Mouse (Mus musculus): Measurements from ENCODE around the gene Top1. TPM values are rescaled to one million over a fixed set of nuclear protein-coding genes. Genes with fewer than 3 reads are reported as not detected.

Gene Top1
- polyA plus RNA-seq, 1 experiment from 2014 or later: 140 TPM

DNA sequence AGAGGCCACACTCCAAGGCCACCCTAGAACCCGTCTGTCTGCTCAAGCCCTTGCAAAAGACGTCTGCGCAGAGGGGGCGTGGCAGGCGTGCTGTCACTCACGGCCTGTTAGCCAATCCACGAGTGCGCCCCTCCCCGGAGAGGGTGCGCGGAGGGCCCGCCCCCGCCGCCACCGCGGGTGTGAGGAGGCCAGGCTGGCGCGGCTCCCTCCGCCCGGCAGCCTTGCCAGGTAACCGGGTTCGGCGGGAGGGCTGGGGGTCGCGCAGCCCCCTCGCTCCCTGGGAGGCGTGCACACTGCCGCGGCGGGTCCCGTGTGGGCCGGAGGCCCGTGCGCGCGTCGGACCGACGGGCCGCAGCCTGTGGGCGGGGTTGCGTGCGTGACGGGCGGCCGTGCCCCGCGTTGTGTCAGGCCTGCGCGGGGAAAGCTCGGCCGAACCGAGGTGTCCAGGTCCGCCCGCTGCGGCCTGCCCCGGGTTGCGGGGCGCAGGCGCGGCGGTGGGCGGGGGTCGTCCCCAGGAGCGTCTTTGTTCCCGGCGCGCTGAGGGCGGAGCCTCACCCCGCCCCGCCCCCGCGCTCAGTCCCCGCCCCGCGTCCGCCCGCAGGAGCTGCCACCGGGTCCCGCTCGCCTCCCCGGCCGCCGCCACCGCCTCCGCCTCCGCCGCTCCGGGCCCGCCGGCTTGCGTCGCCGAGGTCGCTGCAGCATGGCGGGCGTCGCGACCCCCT lies 85.6 kb downstream of the Top1 start, which contains the start of gene Plcg1:
Gene Plcg1, plus strand, starts transcription at position 184 of the 722 bp plus-strand sequence.
- Histone ChIP-seq H3K27ac (ENCODE audit: low read depth, low read length) (peak within 1 kb of the TSS; percentile 95), H3K9ac (ENCODE audit: low read length) (peak within 1 kb of the TSS; percentile 99)
- whole genome bisulfite sequencing: under 1% methylated on average over 84 of the region's 99 CpGs

DNA sequence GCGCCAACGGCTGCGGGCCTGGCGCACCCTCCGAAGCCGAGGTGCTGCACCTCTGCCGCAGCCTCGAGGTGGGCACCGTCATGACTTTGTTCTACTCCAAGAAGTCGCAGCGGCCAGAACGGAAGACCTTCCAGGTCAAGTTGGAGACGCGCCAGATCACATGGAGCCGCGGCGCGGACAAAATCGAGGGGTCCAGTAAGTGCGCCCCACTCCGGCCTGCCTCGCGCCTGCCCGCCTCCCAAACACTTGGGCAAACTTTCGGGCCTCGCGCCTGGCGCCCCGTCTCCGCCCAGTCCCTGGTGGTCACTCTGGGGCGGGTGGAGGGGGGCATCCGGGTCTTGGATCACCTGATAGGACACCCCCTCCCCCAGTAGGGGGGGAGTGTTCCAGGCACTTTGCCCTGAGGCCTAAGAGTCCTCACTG lies 86.2 kb downstream of the Top1 start:
- H3K9me3 ChIP-seq (ENCODE audit: control insufficient read depth, low read length): no peaks in the 10 kb centered on the region
- peak overlapping the region; percentile 99 for H3K9ac ChIP-seq (ENCODE audit: low read length)
- 0% methylated on average over 32 of the region's 32 CpGs for WGBS
- DNase-seq (ENCODE audit: low spot score) (peak; percentile 81), ATAC-seq (replicated peaks; ENCODE audit: low FRiP score) (peak; percentile 29)
- peaks cover 9% of the 10 kb centered on the region for H3K4me1 ChIP-seq (replicated peaks; ENCODE audit: control insufficient read depth, insufficient read depth, low read length)
- peak overlapping the region; percentile 95; the same call in 1 of the 2 replicates for H3K27ac ChIP-seq (ENCODE audit: low read depth, low read length)
- peak overlapping the region; percentile 93 for H3K4me2 ChIP-seq (ENCODE audit: low read depth, low read length, severe bottlenecking)
- H3K27me3 ChIP-seq (ENCODE audit: control insufficient read depth, insufficient read depth, low read length): no peaks in the 10 kb centered on the region
- H3K4me3 ChIP-seq (ENCODE audit: low read depth, low read length): peak overlapping the region; percentile 88
- H3K36me3 ChIP-seq (ENCODE audit: control insufficient read depth, insufficient read depth, low read length): no peaks in the 10 kb centered on the region; the same call in 1 of the 2 replicates

More for the DNA sequence above, 85.6 kb downstream of the Top1 start, which contains the start of gene Plcg1:
- DNase-seq (ENCODE audit: low spot score): peak; percentile 98
- peak; percentile 95 for ATAC-seq (replicated peaks; ENCODE audit: low FRiP score)
- H3K27me3 ChIP-seq (ENCODE audit: control insufficient read depth, insufficient read depth, low read length): no peaks in the 10 kb centered on the region
- H3K4me2 ChIP-seq (ENCODE audit: low read depth, low read length, severe bottlenecking): peak within 1 kb of the TSS; percentile 93
- H3K4me1 ChIP-seq (replicated peaks; ENCODE audit: control insufficient read depth, insufficient read depth, low read length): peaks cover 9% of the 10 kb centered on the region
- no peaks in the 10 kb centered on the region for H3K36me3 ChIP-seq (ENCODE audit: control insufficient read depth, insufficient read depth, low read length)
- H3K9me3 ChIP-seq (ENCODE audit: control insufficient read depth, low read length): no peaks in the 10 kb centered on the region
- H3K4me3 ChIP-seq (ENCODE audit: low read depth, low read length): peak within 1 kb of the TSS; percentile 88

DNA sequence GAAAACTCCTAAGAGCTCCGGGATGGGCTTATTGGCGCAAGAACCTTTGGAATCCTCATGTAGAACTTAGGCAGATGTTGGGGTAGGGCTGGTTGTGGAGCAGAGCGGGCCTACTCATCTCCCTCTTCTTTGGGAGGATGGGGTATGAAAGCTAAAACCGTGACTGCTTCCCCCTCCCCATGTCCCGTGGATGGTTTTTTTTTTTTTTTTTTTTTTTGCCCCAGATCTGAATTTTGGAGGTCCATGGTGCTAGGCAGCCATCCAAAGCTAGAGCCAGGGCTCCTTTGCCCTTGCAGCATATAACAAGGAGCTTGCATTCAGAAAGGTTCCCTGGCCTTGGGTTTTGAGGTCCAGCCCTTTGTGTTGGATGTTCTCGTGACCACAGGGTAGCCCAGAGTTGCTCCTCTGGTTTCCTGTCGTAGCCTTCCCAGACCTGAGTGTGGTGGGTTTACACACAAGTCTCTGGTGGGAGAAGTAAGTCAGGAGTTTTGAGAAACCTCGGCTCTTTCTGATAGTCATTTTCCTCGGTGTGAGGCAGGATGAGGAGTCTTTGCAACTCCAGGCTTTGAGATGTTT lies 86.8 kb downstream of the Top1 start:
- no peaks in the 10 kb centered on the region for H3K9me3 ChIP-seq (ENCODE audit: control insufficient read depth, low read length)
- H3K36me3 ChIP-seq (ENCODE audit: control insufficient read depth, insufficient read depth, low read length): no peaks in the 10 kb centered on the region; the same call in 1 of the 2 replicates
- H3K27me3 ChIP-seq (ENCODE audit: control insufficient read depth, insufficient read depth, low read length): no peaks in the 10 kb centered on the region
- peak overlapping the region; percentile 88 for H3K4me3 ChIP-seq (ENCODE audit: low read depth, low read length)
- H3K27ac ChIP-seq (ENCODE audit: low read depth, low read length): no peak overlapping the region
- WGBS: 55% methylated on average over 9 of the region's 9 CpGs
- DNase-seq (ENCODE audit: low spot score): peak; percentile 49
- no peak for ATAC-seq (replicated peaks; ENCODE audit: low FRiP score)
- peak overlapping the region; percentile 99 for H3K9ac ChIP-seq (ENCODE audit: low read length)
- H3K4me2 ChIP-seq (ENCODE audit: low read depth, low read length, severe bottlenecking): peak overlapping the region; percentile 93
- H3K4me1 ChIP-seq (replicated peaks; ENCODE audit: control insufficient read depth, insufficient read depth, low read length): peaks cover 9% of the 10 kb centered on the region

DNA sequence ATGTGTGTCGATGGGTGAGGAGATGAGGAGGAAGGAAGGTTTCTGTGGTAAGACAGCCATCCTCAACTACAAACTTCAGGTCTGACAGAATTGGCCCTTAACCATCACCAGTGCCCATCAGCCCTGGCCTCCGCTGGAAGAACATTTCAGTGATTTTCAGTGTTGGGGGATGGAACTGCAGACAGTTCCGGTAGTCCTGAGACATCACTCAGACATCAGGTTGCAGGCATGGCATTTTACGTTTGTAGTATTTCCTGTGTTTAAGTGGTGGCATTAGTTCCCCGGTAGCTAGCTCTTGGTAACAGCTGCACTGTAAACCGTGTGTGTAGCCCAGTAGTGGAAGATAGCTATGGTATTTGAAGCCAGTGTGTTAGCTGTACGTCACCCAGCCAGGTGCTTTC lies 87.4 kb downstream of the Top1 start:
- H3K27ac ChIP-seq (ENCODE audit: low read depth, low read length): no peak overlapping the region
- peak overlapping the region; percentile 88 for H3K4me3 ChIP-seq (ENCODE audit: low read depth, low read length)
- ATAC-seq (replicated peaks; ENCODE audit: low FRiP score): no peak
- DNase-seq (ENCODE audit: low spot score): peak; percentile 40
- no peaks in the 10 kb centered on the region for H3K27me3 ChIP-seq (ENCODE audit: control insufficient read depth, insufficient read depth, low read length)
- WGBS: 78% methylated on average over 7 of the region's 7 CpGs
- peaks cover 9% of the 10 kb centered on the region for H3K4me1 ChIP-seq (replicated peaks; ENCODE audit: control insufficient read depth, insufficient read depth, low read length)
- H3K4me2 ChIP-seq (ENCODE audit: low read depth, low read length, severe bottlenecking): peak overlapping the region; percentile 93
- peak overlapping the region; percentile 99 for H3K9ac ChIP-seq (ENCODE audit: low read length)
- H3K36me3 ChIP-seq (ENCODE audit: control insufficient read depth, insufficient read depth, low read length): no peaks in the 10 kb centered on the region; the same call in 1 of the 2 replicates
- H3K9me3 ChIP-seq (ENCODE audit: control insufficient read depth, low read length): no peaks in the 10 kb centered on the region

DNA sequence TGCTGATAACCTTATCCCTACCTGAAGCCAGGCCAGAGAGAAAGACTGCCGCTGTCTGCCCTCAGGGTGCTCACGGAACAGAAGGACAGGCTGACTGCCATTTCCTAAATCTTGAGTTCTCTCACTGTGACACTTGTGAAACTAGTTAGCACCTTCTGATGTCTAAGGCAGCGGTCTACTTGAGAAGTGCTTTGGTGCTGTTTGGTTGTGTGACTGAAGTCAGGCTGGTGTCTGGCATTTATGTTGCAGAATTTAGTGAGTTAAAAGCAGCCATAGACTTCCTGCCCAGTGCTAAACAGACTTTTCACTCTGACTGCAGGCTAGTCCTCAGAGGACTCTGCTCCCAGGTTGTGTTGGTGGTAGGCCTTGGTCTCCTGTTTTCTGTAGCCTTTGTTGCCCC lies 88.6 kb downstream of the Top1 start:
- H3K4me3 ChIP-seq (ENCODE audit: low read depth, low read length): no peak overlapping the region
- DNase-seq (ENCODE audit: low spot score) (no peak), ATAC-seq (replicated peaks; ENCODE audit: low FRiP score) (no peak)
- H3K9me3 ChIP-seq (ENCODE audit: control insufficient read depth, low read length): no peaks in the 10 kb centered on the region
- H3K4me1 ChIP-seq (replicated peaks; ENCODE audit: control insufficient read depth, insufficient read depth, low read length): peaks cover 9% of the 10 kb centered on the region
- H3K27ac ChIP-seq (ENCODE audit: low read depth, low read length): no peak overlapping the region
- H3K27me3 ChIP-seq (ENCODE audit: control insufficient read depth, insufficient read depth, low read length): no peaks in the 10 kb centered on the region
- 0 out of 2 replicates have a peak overlapping the region, but pooled peaks have one; percentile 12 for H3K4me2 ChIP-seq (ENCODE audit: low read depth, low read length, severe bottlenecking)
- WGBS: 97% methylated on average over 3 of the region's 3 CpGs
- no peak overlapping the region for H3K9ac ChIP-seq (ENCODE audit: low read length)
- no peaks in the 10 kb centered on the region; the same call in 1 of the 2 replicates for H3K36me3 ChIP-seq (ENCODE audit: control insufficient read depth, insufficient read depth, low read length)

DNA sequence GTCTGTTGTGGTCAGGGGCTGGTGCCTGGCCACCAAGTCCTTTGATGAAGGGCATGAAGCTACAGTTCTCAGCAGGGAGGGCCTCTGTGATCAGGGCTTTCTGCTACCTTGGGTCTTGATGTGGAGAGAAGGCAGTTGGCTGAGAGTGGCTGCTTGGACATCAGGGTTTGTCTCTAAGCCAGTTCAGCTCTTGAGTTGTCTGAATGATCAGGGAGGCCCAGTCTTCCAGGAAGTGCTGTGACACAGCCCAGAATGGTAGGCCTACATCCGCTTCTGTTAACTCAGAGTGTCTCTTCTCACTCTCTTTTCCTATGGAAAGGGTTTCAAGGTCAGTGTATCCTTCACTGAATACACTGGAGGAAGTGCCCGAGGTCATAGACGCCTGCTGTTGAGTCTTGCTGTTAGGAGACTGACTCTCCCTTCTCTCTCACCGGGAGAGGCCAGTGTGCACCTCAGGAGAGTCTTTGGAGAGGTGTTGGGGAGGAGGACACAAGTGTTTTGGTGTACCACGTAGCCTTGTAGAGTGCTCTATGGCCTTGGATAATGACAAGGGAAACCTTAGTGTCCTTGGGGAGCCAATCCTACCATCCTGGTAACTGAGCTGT lies 90.1 kb downstream of the Top1 start:
- no peak overlapping the region for H3K9ac ChIP-seq (ENCODE audit: low read length)
- no peak for DNase-seq (ENCODE audit: low spot score)
- no peaks in the 10 kb centered on the region; the same call in 1 of the 2 replicates for H3K36me3 ChIP-seq (ENCODE audit: control insufficient read depth, insufficient read depth, low read length)
- H3K27ac ChIP-seq (ENCODE audit: low read depth, low read length): no peak overlapping the region
- no peaks in the 10 kb centered on the region for H3K9me3 ChIP-seq (ENCODE audit: control insufficient read depth, low read length)
- H3K4me3 ChIP-seq (ENCODE audit: low read depth, low read length): no peak overlapping the region
- no peak overlapping the region for H3K4me2 ChIP-seq (ENCODE audit: low read depth, low read length, severe bottlenecking)
- WGBS: 89% methylated on average over 5 of the region's 5 CpGs
- ATAC-seq (replicated peaks; ENCODE audit: low FRiP score): no peak
- H3K4me1 ChIP-seq (replicated peaks; ENCODE audit: control insufficient read depth, insufficient read depth, low read length): peaks cover 8% of the 10 kb centered on the region; the same call in 1 of the 2 replicates
- H3K27me3 ChIP-seq (ENCODE audit: control insufficient read depth, insufficient read depth, low read length): no peaks in the 10 kb centered on the region

DNA sequence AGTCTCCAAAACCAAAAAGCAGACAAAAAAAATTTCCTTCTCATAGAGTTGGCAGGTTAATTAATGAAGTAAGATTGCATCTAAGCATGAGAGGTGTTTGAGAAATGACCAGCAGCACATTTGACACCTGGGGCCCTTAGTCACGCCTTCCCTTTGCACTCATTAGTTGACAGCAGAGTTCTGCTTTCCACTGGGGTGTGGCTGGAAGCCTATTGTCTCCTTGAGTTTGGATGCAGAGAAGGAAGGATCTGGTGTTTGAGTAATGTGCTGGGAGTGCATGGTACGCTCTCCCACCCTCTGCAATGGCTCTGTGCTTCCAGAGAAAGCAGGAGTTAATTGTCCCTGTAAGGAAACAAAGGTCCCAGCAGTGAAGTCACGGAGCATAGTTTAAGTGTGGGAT lies 90.8 kb downstream of the Top1 start:
- no peaks in the 10 kb centered on the region for H3K27me3 ChIP-seq (ENCODE audit: control insufficient read depth, insufficient read depth, low read length)
- no peak for ATAC-seq (replicated peaks; ENCODE audit: low FRiP score)
- WGBS: 98% methylated on average over 3 of the region's 3 CpGs

DNA sequence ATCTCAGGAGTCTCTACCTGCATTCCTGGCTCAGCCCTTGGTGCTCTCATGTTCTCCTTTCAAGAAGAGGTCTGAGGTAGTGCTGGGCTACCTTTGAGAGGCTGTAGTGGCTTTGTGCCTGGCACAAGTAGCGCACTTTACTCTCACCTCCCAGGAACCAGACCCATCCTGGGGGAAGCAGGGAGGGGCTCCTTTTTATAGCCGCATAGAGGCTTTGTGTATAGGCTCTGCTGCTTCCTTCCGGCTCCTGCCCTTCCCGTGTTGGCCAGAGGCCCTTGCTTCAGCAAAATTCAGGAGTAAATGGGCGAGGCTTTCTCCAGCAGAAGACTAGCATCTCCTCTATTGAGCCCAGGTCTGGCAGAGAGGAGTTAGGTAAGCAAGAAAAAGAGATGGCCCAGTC lies 92.7 kb downstream of the Top1 start:
- Histone ChIP-seq H3K36me3 (ENCODE audit: control insufficient read depth, insufficient read depth, low read length) (no peaks in the 10 kb centered on the region; the same call in 1 of the 2 replicates), H3K9me3 (ENCODE audit: control insufficient read depth, low read length) (no peaks in the 10 kb centered on the region), H3K4me2 (ENCODE audit: low read depth, low read length, severe bottlenecking) (no peak overlapping the region), H3K27me3 (ENCODE audit: control insufficient read depth, insufficient read depth, low read length) (no peaks in the 10 kb centered on the region), H3K4me1 (replicated peaks; ENCODE audit: control insufficient read depth, insufficient read depth, low read length) (0 out of 2 replicates have a peak, but pooled peaks cover 3% of the 10 kb centered on the region), H3K27ac (ENCODE audit: low read depth, low read length) (no peak overlapping the region), H3K4me3 (ENCODE audit: low read depth, low read length) (no peak overlapping the region), H3K9ac (ENCODE audit: low read length) (no peak overlapping the region)
- WGBS: 83% methylated on average over 5 of the region's 5 CpGs
- DNase-seq (ENCODE audit: low spot score) (no peak), ATAC-seq (replicated peaks; ENCODE audit: low FRiP score) (no peak)

More for the DNA sequence above, 90.8 kb downstream of the Top1 start:
- Histone ChIP-seq H3K4me2 (ENCODE audit: low read depth, low read length, severe bottlenecking) (no peak overlapping the region), H3K4me1 (replicated peaks; ENCODE audit: control insufficient read depth, insufficient read depth, low read length) (peaks cover 7% of the 10 kb centered on the region; the same call in 1 of the 2 replicates), H3K27ac (ENCODE audit: low read depth, low read length) (no peak overlapping the region), H3K36me3 (ENCODE audit: control insufficient read depth, insufficient read depth, low read length) (no peaks in the 10 kb centered on the region; the same call in 1 of the 2 replicates), H3K9ac (ENCODE audit: low read length) (no peak overlapping the region), H3K4me3 (ENCODE audit: low read depth, low read length) (no peak overlapping the region), H3K9me3 (ENCODE audit: control insufficient read depth, low read length) (no peaks in the 10 kb centered on the region)
- DNase-seq (ENCODE audit: low spot score): no peak

Data from forebrain, embryonic 11.5 days (tissue).